Mouse (Mus musculus): ENCODE data around the gene Igfbp5. TPM values are rescaled to one million over a fixed set of nuclear protein-coding genes. Genes with fewer than 3 reads are reported as not detected.

Gene Igfbp5
- 17.9 and 19.7 TPM in 2 replicates for polyA plus RNA-seq (2014; fragmentation: Nextera tagmentation; extraction: Ambion mirVana)

- peak; percentile 93 for DNase-seq (ENCODE audit: low spot score)
- Histone ChIP-seq H3K27ac (ENCODE audit: low read depth, low read length) (peak within 1 kb of the TSS; percentile 48; the same call in 1 of the 2 replicates), H3K9ac (ENCODE audit: low read length) (peak within 1 kb of the TSS; percentile 74), H3K4me3 (ENCODE audit: low read depth, low read length) (peak within 1 kb of the TSS; percentile 43), H3K9me3 (replicated peaks; ENCODE audit: control insufficient read depth, low read length) (no peaks in the 10 kb centered on the region), H3K4me1 (ENCODE audit: control insufficient read depth, insufficient read depth, low read length) (peaks cover 30% of the 10 kb centered on the region), H3K27me3 (replicated peaks; ENCODE audit: control insufficient read depth, insufficient read depth, low read length) (no peaks in the 10 kb centered on the region), H3K36me3 (ENCODE audit: control insufficient read depth, insufficient read depth, low read length) (no peaks in the 10 kb centered on the region), H3K4me2 (ENCODE audit: low read length) (peak within 1 kb of the TSS; percentile 91)
- under 1% methylated on average over 36 of the region's 38 CpGs for WGBS
- ATAC-seq, result peak; percentile 42
Observed at GRCm38 (mm10) chr1:72874287-72875211, at the start of gene Igfbp5. Igfbp5 (minus strand) TSS chr1:72874884.

DNA sequence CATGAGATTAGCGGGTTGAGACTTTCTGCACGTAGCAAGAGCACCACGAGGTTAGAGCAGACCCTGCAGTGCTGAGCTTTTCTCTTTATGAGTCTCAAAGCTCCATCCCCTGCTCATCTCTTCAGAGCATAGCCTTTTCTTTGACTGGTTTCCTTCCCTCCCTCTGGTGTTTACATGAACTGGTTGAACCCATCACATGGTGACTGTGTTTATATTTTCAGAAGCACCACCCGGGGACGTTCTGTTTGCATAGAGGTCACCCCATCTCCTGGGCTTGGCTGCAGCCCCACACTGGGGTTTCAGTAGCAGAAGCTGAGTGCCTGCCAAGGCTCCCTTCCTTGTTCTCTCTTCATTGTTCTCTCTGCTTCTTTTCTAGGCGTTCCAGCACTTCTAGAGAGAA is 40.1 kb upstream of the Igfbp5 start:
- Histone ChIP-seq H3K27me3 (replicated peaks; ENCODE audit: control insufficient read depth, insufficient read depth, low read length) (no peaks in the 10 kb centered on the region), H3K9ac (ENCODE audit: low read length) (no peak overlapping the region), H3K9me3 (replicated peaks; ENCODE audit: control insufficient read depth, low read length) (no peaks in the 10 kb centered on the region), H3K36me3 (ENCODE audit: control insufficient read depth, insufficient read depth, low read length) (no peaks in the 10 kb centered on the region), H3K27ac (ENCODE audit: low read depth, low read length) (no peak overlapping the region), H3K4me1 (ENCODE audit: control insufficient read depth, insufficient read depth, low read length) (no peaks in the 10 kb centered on the region), H3K4me2 (ENCODE audit: low read length) (no peak overlapping the region), H3K4me3 (ENCODE audit: low read depth, low read length) (no peak overlapping the region)
- DNase-seq (ENCODE audit: low spot score), result no peak
- 76% methylated on average over 6 of the region's 6 CpGs for WGBS
- no peak for ATAC-seq

DNA sequence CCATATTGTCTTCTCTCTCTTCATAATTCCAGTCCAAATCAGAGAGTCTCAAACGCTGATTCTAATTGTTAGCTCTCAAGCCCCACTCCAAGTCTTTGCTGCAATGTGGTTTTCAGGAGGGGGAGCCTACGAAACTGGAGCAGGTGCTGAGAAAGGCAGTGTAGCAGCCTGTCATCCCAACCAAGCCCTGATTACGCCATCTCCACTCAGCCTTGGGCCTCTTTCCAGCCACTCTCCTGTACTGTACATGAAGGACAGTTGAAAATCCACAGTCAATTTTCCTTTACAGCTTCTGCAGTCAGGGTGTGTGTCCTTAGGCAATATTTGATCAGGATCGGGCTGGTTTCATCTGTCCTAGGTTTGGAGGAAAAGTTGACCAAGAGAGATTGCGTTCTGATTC is 38.4 kb upstream of the Igfbp5 start:
- Histone ChIP-seq H3K27ac (ENCODE audit: low read depth, low read length) (no peak overlapping the region), H3K4me3 (ENCODE audit: low read depth, low read length) (no peak overlapping the region), H3K27me3 (replicated peaks; ENCODE audit: control insufficient read depth, insufficient read depth, low read length) (no peaks in the 10 kb centered on the region), H3K4me2 (ENCODE audit: low read length) (no peak overlapping the region), H3K9me3 (replicated peaks; ENCODE audit: control insufficient read depth, low read length) (no peaks in the 10 kb centered on the region), H3K9ac (ENCODE audit: low read length) (no peak overlapping the region), H3K4me1 (ENCODE audit: control insufficient read depth, insufficient read depth, low read length) (no peaks in the 10 kb centered on the region), H3K36me3 (ENCODE audit: control insufficient read depth, insufficient read depth, low read length) (no peaks in the 10 kb centered on the region)
- WGBS, result 93% methylated on average over 5 of the region's 5 CpGs
- no peak for DNase-seq (ENCODE audit: low spot score)
- no peak for ATAC-seq

DNA sequence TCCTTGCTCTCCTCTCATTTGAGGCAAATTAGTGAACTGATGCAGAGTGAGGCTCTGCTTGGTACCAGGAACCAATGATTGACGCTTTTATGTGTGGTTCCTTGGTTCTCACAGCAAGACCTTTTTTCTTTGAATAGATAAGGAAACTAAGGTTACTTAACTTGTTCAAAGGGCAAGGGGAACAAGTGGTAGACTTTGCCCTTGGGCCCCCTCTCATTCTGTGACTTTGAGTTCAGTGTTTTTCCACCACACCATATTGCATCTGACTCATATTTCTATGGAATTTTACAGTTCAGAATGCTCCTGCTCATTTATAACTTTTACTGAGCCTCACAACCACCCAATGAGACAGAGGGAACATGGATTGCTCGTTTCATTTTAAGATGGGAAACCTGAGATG is 21.1 kb upstream of the Igfbp5 start:
- Histone ChIP-seq H3K4me2 (ENCODE audit: low read length) (no peak overlapping the region), H3K36me3 (ENCODE audit: control insufficient read depth, insufficient read depth, low read length) (no peaks in the 10 kb centered on the region), H3K9me3 (replicated peaks; ENCODE audit: control insufficient read depth, low read length) (no peaks in the 10 kb centered on the region), H3K9ac (ENCODE audit: low read length) (no peak overlapping the region), H3K27me3 (replicated peaks; ENCODE audit: control insufficient read depth, insufficient read depth, low read length) (no peaks in the 10 kb centered on the region), H3K4me1 (ENCODE audit: control insufficient read depth, insufficient read depth, low read length) (no peaks in the 10 kb centered on the region), H3K4me3 (ENCODE audit: low read depth, low read length) (no peak overlapping the region), H3K27ac (ENCODE audit: low read depth, low read length) (no peak overlapping the region)
- no peak for DNase-seq (ENCODE audit: low spot score)
- WGBS, result 67% methylated on average over 2 of the region's 2 CpGs
- ATAC-seq, result no peak

DNA sequence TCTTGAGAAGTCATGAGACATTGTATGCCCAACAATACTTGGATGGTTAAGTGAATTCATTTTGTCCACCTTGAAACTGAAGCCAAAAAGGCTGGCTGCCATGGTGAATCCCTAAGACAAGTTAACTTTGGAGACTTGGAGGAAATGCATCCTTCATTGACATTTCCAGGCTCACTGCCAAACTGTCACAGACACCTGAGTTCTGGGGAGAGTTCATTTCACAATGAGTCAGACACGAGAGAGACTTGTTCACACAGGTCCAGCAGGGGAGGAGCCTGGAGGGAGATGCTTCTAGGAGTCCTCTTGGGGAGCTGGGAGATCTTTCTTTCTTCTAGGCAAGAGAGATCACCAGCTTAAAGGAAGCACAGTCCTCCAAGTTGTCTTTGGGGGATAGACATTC is 13.2 kb upstream of the Igfbp5 start:
- Histone ChIP-seq H3K36me3 (ENCODE audit: control insufficient read depth, insufficient read depth, low read length) (no peaks in the 10 kb centered on the region), H3K27me3 (replicated peaks; ENCODE audit: control insufficient read depth, insufficient read depth, low read length) (no peaks in the 10 kb centered on the region), H3K9me3 (replicated peaks; ENCODE audit: control insufficient read depth, low read length) (no peaks in the 10 kb centered on the region), H3K4me1 (ENCODE audit: control insufficient read depth, insufficient read depth, low read length) (no peaks in the 10 kb centered on the region), H3K4me2 (ENCODE audit: low read length) (no peak overlapping the region), H3K9ac (ENCODE audit: low read length) (no peak overlapping the region), H3K27ac (ENCODE audit: low read depth, low read length) (no peak overlapping the region), H3K4me3 (ENCODE audit: low read depth, low read length) (no peak overlapping the region)
- DNase-seq (ENCODE audit: low spot score) (no peak), ATAC-seq (no peak)
- WGBS, result 50% methylated on average over 1 of the region's 1 CpGs

- no peak overlapping the region for H3K27ac ChIP-seq (ENCODE audit: low read depth, low read length)
- no peaks in the 10 kb centered on the region for H3K9me3 ChIP-seq (replicated peaks; ENCODE audit: control insufficient read depth, low read length)
- no peak overlapping the region for H3K4me2 ChIP-seq (ENCODE audit: low read length)
- H3K9ac ChIP-seq (ENCODE audit: low read length), result no peak overlapping the region
- no peaks in the 10 kb centered on the region for H3K36me3 ChIP-seq (ENCODE audit: control insufficient read depth, insufficient read depth, low read length)
- DNase-seq (ENCODE audit: low spot score), result no peak
- ATAC-seq, result no peak
- H3K27me3 ChIP-seq (replicated peaks; ENCODE audit: control insufficient read depth, insufficient read depth, low read length), result no peaks in the 10 kb centered on the region
- 88% methylated on average over 7 of the region's 7 CpGs for WGBS
- H3K4me3 ChIP-seq (ENCODE audit: low read depth, low read length), result no peak overlapping the region
- no peaks in the 10 kb centered on the region for H3K4me1 ChIP-seq (ENCODE audit: control insufficient read depth, insufficient read depth, low read length)
Observed at GRCm38 (mm10) chr1:72885819-72886169, 11.1 kb upstream of the Igfbp5 start.

GRCm38 (mm10) chr1:72885111-72885818 is 10.6 kb upstream of the Igfbp5 start:
- Histone ChIP-seq H3K4me2 (ENCODE audit: low read length) (no peak overlapping the region), H3K27ac (ENCODE audit: low read depth, low read length) (no peak overlapping the region), H3K27me3 (replicated peaks; ENCODE audit: control insufficient read depth, insufficient read depth, low read length) (no peaks in the 10 kb centered on the region), H3K9ac (ENCODE audit: low read length) (no peak overlapping the region), H3K9me3 (replicated peaks; ENCODE audit: control insufficient read depth, low read length) (no peaks in the 10 kb centered on the region), H3K36me3 (ENCODE audit: control insufficient read depth, insufficient read depth, low read length) (no peaks in the 10 kb centered on the region), H3K4me1 (ENCODE audit: control insufficient read depth, insufficient read depth, low read length) (no peaks in the 10 kb centered on the region), H3K4me3 (ENCODE audit: low read depth, low read length) (no peak overlapping the region)
- ATAC-seq, result no peak
- WGBS, result 86% methylated on average over 11 of the region's 11 CpGs
- DNase-seq (ENCODE audit: low spot score), result no peak

DNA sequence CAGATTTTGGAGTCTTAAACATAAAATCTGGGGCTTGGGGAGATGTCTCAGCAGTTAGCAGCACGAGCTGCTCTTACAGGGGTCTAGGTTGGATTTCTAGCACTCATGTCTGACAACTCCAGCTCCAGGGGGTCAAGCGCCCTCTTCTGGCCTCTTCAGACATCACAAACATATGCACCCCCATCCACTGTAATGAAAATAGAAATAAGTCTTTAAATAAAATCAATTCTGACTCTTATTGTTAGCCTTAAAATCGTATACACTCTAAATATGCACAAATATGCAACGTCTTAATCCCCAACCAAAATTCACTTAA is 4.6 kb upstream of the Igfbp5 start:
- Histone ChIP-seq H3K36me3 (ENCODE audit: control insufficient read depth, insufficient read depth, low read length) (no peaks in the 10 kb centered on the region), H3K27ac (ENCODE audit: low read depth, low read length) (no peak overlapping the region), H3K4me2 (ENCODE audit: low read length) (no peak overlapping the region), H3K9ac (ENCODE audit: low read length) (no peak overlapping the region), H3K4me1 (ENCODE audit: control insufficient read depth, insufficient read depth, low read length) (peaks cover 14% of the 10 kb centered on the region), H3K9me3 (replicated peaks; ENCODE audit: control insufficient read depth, low read length) (no peaks in the 10 kb centered on the region), H3K4me3 (ENCODE audit: low read depth, low read length) (no peak overlapping the region), H3K27me3 (replicated peaks; ENCODE audit: control insufficient read depth, insufficient read depth, low read length) (no peaks in the 10 kb centered on the region)
- no peak for DNase-seq (ENCODE audit: low spot score)
- 49% methylated on average over 4 of the region's 4 CpGs for WGBS
- ATAC-seq, result no peak

Measured in forebrain, embryonic 14.5 days (tissue).